Mouse (Mus musculus) liver, embryonic 14.5 days (tissue): Measurements from ENCODE around the gene Hcrtr2. TPM values are rescaled to one million over a fixed set of nuclear protein-coding genes. Genes with fewer than 3 reads are reported as not detected.
A peak's percentile ranks its signal among the peaks of the same experiment; 100 is the strongest.

Source experiments
- ATAC-seq: fragments of 200-750 bp; cut with Nextera tagmentation; 2 replicates; pipeline ENCODE4 v1.8.0; 2017; ENCODE audit warnings: moderate number of reproducible peaks, mild to moderate bottlenecking, moderate library complexity; ENCODE audit not compliant: insufficient read depth
- DNase-seq, 3 experiments: peaks; one replicate each; pipeline ENCODE4 v3.0.0-alpha.2; 2012 to 2013; ENCODE audit warnings: low read depth in 3 of 3, low spot score in 3 of 3
- H3K27ac ChIP-seq: fragments of 300-500 bp; sonication (generic); 2 replicates; pipeline ENCODE4 v1.5.1; 2014; ENCODE audit warnings: moderate library complexity, mild to moderate bottlenecking, control low read depth, inconsistent platforms
- H3K27me3 ChIP-seq: fragments of 300-500 bp; sonication (generic); 2 replicates; pipeline ENCODE4 v1.6.1; 2014; ENCODE audit warnings: mild to moderate bottlenecking, low read length, moderate library complexity; ENCODE audit not compliant: control insufficient read depth, insufficient read depth
- H3K36me3 ChIP-seq: fragments of 300-500 bp; sonication (generic); replicated peaks from 2 replicates; pipeline ENCODE4 v1.6.1; 2014; ENCODE audit warnings: low read depth; ENCODE audit not compliant: control insufficient read depth, insufficient read depth
- H3K4me1 ChIP-seq, 2 experiments: fragments of 200-500 bp in 1 of 2; fragments of 300-500 bp in 1 of 2; sonication (generic) in 1 of 2; replicated peaks; 2 replicates each; pipeline ENCODE4 v1.6.1; 2012 to 2014; ENCODE audit warnings: antibody characterized with exemption in 1 of 2, inconsistent platforms in 1 of 2, low read length in 1 of 2; ENCODE audit not compliant: control insufficient read depth in 2 of 2, insufficient read depth in 2 of 2
- H3K4me2 ChIP-seq: fragments of 300-500 bp; sonication (generic); 2 replicates; pipeline ENCODE4 v1.6.1; 2014; ENCODE audit warnings: low read depth, mild to moderate bottlenecking, control low read depth, moderate library complexity
- H3K4me3 ChIP-seq, 2 experiments: fragments of 200-500 bp in 1 of 2; fragments of 300-500 bp in 1 of 2; sonication (generic) in 1 of 2; 2 replicates each; pipeline ENCODE4 v1.5.1; 2012 to 2014; ENCODE audit warnings: low read depth in 2 of 2, low read length in 2 of 2, mild to moderate bottlenecking in 2 of 2, control low read depth in 1 of 2, inconsistent platforms in 1 of 2, moderate library complexity in 1 of 2; ENCODE audit not compliant: insufficient read depth in 1 of 2
- H3K9ac ChIP-seq: fragments of 300-500 bp; sonication (generic); replicated peaks from 2 replicates; pipeline ENCODE4 v1.6.1; 2014; ENCODE audit warnings: mild to moderate bottlenecking, control low read depth, moderate library complexity
- H3K9me3 ChIP-seq: fragments of 300-500 bp; sonication (generic); 2 replicates; pipeline ENCODE4 v1.6.1; 2016; ENCODE audit warnings: low read length, mixed read lengths; ENCODE audit not compliant: control insufficient read depth
- CTCF ChIP-seq: IDR thresholded peaks from 2 replicates; pipeline ENCODE4 v1.5.1; 2016; ENCODE audit warnings: antibody characterized with exemption, low read depth, control low read depth
- EP300 ChIP-seq: IDR thresholded peaks from 2 replicates; pipeline ENCODE4 v1.6.1; 2016; ENCODE audit warnings: antibody characterized with exemption, low read depth
- WGBS: fragments of 180-500 bp; shearing (Covaris S2); extraction: QIAGEN DNeasy Blood & Tissue Kit; methylation state at CpG from one replicate; pipeline ENCODE4 v1.1.7; 2014; ENCODE audit not compliant: insufficient replicate concordance; 5-methylcytosine and 5-hydroxymethylcytosine counted together
- polyA plus RNA-seq, 2 experiments: library from polyadenylated mRNA; depleted of rRNA in 1 of 2; stranded (reverse) in 1 of 2; unstranded in 1 of 2; fragments of >200 nt; fragmentation: Nextera tagmentation in 1 of 2; extraction: Ambion mirVana in 1 of 2; gene quantifications; 2 replicates each; pipeline versions ENCODE4 v1.2.1 to v1.2.3; 2012 to 2014

Gene Hcrtr2
- polyA plus RNA-seq, 2 experiments, result 0.02 TPM; not detected in 1

GRCm38 (mm10) chr9:76236626-76237025 lies 87.0 kb downstream of the Hcrtr2 start:
- peak; percentile 77 for ATAC-seq

GRCm38 (mm10) chr9:76235945-76236503 lies 87.6 kb downstream of the Hcrtr2 start:
- peak overlapping the region; percentile 48 to 54 for H3K4me3 ChIP-seq
- H3K27ac ChIP-seq, result peak overlapping the region; percentile 65
- peak overlapping the region; percentile 54 for H3K9ac ChIP-seq
- no peaks in the 10 kb centered on the region for H3K27me3 ChIP-seq
- DNase-seq, result peak; percentile 40 to 82 (median 52)
- H3K4me2 ChIP-seq, result peak overlapping the region; percentile 88
- H3K4me1 ChIP-seq, result peaks cover 11 to 22% of the 10 kb centered on the region in 2 experiments
- no peaks in the 10 kb centered on the region for H3K36me3 ChIP-seq
- TF ChIP-seq CTCF (no peak), EP300 (0 out of 2 replicates have a peak, but pooled peaks have one; percentile 13)
- no peaks in the 10 kb centered on the region for H3K9me3 ChIP-seq
- ATAC-seq, result peak; percentile 67
- WGBS, result 1% methylated on average over 14 of the region's 14 CpGs

More at GRCm38 (mm10) chr9:76236626-76237025, 87.0 kb downstream of the Hcrtr2 start:
- Histone ChIP-seq H3K4me2 (peak overlapping the region; percentile 88), H3K4me3 (peak overlapping the region; percentile 41 to 54), H3K27me3 (no peaks in the 10 kb centered on the region), H3K9me3 (no peaks in the 10 kb centered on the region), H3K4me1 (peaks cover 11 to 22% of the 10 kb centered on the region in 2 experiments), H3K36me3 (no peaks in the 10 kb centered on the region), H3K27ac (peak overlapping the region; percentile 66), H3K9ac (peak overlapping the region; percentile 54)
- 1% methylated on average over 7 of the region's 7 CpGs for WGBS
- peak; percentile 81 for TF ChIP-seq CTCF
- 0 out of 2 replicates have a peak, but pooled peaks have one; percentile 2 for TF ChIP-seq EP300
- peak; percentile 71 to 85 (median 73) for DNase-seq

DNA sequence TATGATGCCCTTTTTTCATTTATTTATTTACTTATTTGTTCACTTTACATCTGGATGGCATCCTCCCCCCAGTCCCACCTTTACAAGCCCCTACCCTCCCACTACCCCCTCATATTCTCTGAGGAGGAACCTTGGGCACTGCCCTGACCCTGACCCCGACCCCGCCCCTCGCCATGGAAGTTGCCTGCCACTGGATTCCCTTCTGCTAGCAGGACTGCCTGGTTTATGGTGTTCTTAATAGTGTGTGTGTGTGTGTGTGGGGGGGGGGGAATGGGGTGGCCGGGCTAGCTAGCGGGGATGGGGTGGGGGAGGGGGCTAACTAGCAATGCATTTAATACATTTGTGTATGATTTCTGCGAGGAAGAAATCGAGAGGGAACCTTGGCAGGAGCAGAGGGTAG lies 88.8 kb downstream of the Hcrtr2 start:
- no peaks in the 10 kb centered on the region for H3K27me3 ChIP-seq
- H3K4me1 ChIP-seq, result peaks cover 11 to 22% of the 10 kb centered on the region in 2 experiments
- ATAC-seq, result no peak
- H3K4me3 ChIP-seq, result no peak overlapping the region
- H3K9ac ChIP-seq, result no peak overlapping the region
- no peak for DNase-seq
- H3K27ac ChIP-seq, result no peak overlapping the region
- WGBS, result 74% methylated on average over 7 of the region's 7 CpGs
- no peaks in the 10 kb centered on the region for H3K36me3 ChIP-seq
- no peak for TF ChIP-seq EP300
- TF ChIP-seq CTCF, result no peak
- H3K4me2 ChIP-seq, result no peak overlapping the region
- H3K9me3 ChIP-seq, result no peaks in the 10 kb centered on the region

DNA sequence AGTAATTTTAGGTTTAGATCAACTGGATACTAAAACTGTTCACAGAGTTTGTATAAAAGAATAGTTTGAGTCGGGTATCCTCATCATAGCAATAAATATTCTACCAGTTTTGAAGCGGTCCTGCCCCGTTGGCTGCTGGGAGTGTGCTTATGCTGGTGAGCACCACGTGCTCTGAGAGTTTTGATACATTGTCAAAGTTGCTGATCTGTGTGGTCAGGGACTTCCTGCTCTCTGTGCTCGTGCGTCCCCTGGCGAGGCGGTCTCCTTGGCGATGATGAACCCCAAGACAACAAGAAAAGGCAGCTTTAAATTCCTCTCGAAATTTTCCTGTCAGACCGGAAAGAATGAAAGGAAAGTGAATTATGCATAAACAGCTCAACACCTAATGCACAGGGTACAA lies 93.3 kb downstream of the Hcrtr2 start:
- Histone ChIP-seq H3K9ac (no peak overlapping the region), H3K4me3 (no peak overlapping the region), H3K9me3 (no peaks in the 10 kb centered on the region), H3K36me3 (no peaks in the 10 kb centered on the region), H3K4me2 (no peak overlapping the region), H3K27ac (no peak overlapping the region), H3K4me1 (peaks cover 2 to 3% of the 10 kb centered on the region in 2 experiments), H3K27me3 (no peaks in the 10 kb centered on the region)
- TF ChIP-seq EP300 (no peak), CTCF (no peak)
- peak; percentile 59 for ATAC-seq
- 19% methylated on average over 11 of the region's 11 CpGs for WGBS
- DNase-seq, result no peak

DNA sequence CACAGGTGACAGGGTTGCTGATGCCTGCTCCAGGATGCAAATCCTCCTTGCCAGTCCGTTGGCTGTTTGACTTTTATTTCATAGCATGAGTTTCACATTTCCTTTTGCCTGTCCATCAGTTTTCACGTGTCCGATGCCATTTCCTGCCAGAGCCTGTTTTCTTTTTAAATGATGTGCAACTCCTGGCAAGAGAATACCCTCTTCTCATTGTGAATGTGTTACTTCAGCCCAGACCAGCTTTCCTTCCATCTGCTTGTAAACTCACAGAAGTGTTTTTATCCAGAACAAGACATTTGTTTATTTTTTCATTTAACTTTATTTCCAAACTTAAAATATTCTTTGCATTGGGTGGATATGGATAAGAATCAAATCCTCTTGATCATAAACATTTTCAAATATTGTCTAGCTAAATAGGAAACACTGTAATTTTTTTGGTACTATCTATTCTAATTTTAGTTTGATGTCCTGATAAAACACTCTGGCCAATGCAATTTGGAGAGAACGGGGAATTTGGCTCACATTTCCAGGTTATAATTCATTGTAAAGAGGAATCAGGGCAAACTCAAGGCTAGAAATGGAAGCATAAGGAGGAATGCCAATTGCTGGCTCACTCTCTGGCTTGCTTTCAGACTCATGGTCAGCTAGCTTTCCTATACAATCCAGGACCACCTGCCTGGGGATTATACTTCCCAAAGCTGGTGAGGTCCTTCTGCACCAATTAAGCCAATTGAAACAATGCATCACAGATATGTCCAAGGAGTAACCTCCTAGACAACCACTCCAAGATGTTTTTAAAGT lies 106.3 kb downstream of the Hcrtr2 start:
- Histone ChIP-seq H3K9me3 (no peaks in the 10 kb centered on the region), H3K4me1 (no peaks in the 10 kb centered on the region), H3K9ac (no peak overlapping the region), H3K4me2 (no peak overlapping the region), H3K27ac (no peak overlapping the region), H3K4me3 (no peak overlapping the region), H3K27me3 (no peaks in the 10 kb centered on the region), H3K36me3 (no peaks in the 10 kb centered on the region)
- TF ChIP-seq EP300, result no peak
- TF ChIP-seq CTCF, result no peak
- WGBS, result 60% methylated on average over 4 of the region's 4 CpGs
- ATAC-seq, result no peak
- DNase-seq, result no peak
